Mouse (Mus musculus): ENCODE measurements at regions not wholly inside any gene's neighbourhood (a gene's known extent, or its start where the extent isn't known, plus 50 kb on each side); places are given as distances from the start of the nearest gene placed in this dataset.

DNA sequence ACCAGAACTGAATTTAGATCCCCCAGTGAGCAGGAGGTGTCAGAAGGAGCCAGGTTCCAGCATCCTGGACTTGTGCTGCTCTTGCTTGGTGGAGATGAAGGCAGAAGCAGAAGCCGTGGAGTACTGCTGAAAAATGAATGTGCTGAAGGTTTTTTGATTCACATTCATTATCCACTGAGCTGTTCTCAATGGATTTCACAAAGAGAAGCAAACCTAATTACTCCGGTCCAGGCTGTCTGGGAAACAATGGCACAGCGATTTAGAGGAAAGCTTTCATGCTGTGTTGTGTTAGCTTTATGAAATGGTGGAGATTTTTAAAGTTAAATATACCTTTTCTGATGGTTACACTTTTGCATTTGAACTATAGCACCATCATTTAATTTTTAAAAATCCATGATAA is 535.3 kb upstream of the Adgrl3 start:
- no peak overlapping the region for H3K4me2 ChIP-seq (replicated peaks)
- H3K4me1 ChIP-seq (replicated peaks) = no peaks in the 10 kb centered on the region; the same call in 1 of the 2 replicates
- no peak overlapping the region for H3K9ac ChIP-seq (replicated peaks)
- 17% methylated on average over 3 of the region's 3 CpGs for WGBS
- H3K27ac ChIP-seq = peak overlapping the region; percentile 35; the same call in 1 of the 2 replicates
- H3K27me3 ChIP-seq = no peaks in the 10 kb centered on the region
- H3K9me3 ChIP-seq = no peaks in the 10 kb centered on the region
- ATAC-seq = no peak
- no peak overlapping the region for H3K4me3 ChIP-seq (replicated peaks)
- H3K36me3 ChIP-seq = no peaks in the 10 kb centered on the region

DNA sequence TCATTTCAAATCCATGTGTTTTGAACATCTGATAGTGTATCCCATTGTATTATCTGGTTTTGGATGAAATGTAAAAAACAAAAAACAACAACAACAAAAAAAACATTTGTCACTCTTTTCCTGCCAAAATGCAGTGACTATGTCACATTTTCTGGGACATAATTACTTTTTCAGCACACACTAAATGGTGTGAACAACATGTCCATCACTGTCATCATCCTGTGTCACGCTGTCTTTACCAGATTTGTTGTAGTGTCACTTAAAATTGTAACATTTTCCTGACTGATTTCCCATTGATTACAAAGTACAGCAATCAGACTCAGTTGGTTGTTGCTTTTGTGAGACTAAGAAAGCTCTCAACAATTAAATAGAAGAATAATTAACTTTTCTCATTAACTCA is 531.6 kb upstream of the Adgrl3 start:
- Histone ChIP-seq H3K27ac (no peak overlapping the region), H3K9ac (replicated peaks) (no peak overlapping the region), H3K4me1 (replicated peaks) (no peaks in the 10 kb centered on the region; the same call in 1 of the 2 replicates), H3K9me3 (no peaks in the 10 kb centered on the region), H3K4me3 (replicated peaks) (no peak overlapping the region), H3K27me3 (no peaks in the 10 kb centered on the region), H3K36me3 (no peaks in the 10 kb centered on the region), H3K4me2 (replicated peaks) (no peak overlapping the region)
- 82% methylated on average over 1 of the region's 1 CpGs for WGBS
- no peak for ATAC-seq

DNA sequence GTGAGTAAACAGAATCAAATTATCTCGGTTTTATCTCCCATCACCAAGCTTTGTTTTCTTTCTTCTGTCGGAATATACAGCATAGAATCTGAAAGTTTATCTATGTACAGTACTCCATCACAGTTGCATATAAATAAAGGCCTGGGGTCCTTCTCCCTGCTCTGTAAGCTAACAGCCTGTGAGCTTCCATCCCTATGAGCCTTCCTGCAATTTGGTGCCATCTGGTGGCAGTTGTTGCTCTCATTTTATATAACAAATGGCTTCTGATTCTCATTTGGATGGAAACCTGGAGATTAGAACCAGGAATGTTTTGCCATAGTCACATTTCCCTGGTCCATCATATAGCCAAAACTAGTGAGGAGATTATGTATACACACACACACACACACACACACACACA is 511.3 kb upstream of the Adgrl3 start:
- WGBS = 28% methylated on average over 2 of the region's 2 CpGs

GRCm38 (mm10) chr5:80539997-80540396 is 479.9 kb upstream of the Adgrl3 start:
- H3K9ac ChIP-seq (replicated peaks) = no peak overlapping the region
- no peaks in the 10 kb centered on the region for H3K36me3 ChIP-seq
- no peak overlapping the region for H3K27ac ChIP-seq
- H3K4me1 ChIP-seq (replicated peaks) = no peaks in the 10 kb centered on the region
- no peak for ATAC-seq
- no peaks in the 10 kb centered on the region for H3K27me3 ChIP-seq
- no peak overlapping the region for H3K4me3 ChIP-seq (replicated peaks)
- 75% methylated on average over 1 of the region's 1 CpGs for WGBS
- no peak overlapping the region for H3K4me2 ChIP-seq (replicated peaks)
- no peaks in the 10 kb centered on the region for H3K9me3 ChIP-seq

More for the DNA sequence above, 511.3 kb upstream of the Adgrl3 start:
- Histone ChIP-seq H3K4me1 (replicated peaks) (no peaks in the 10 kb centered on the region), H3K4me2 (replicated peaks) (no peak overlapping the region), H3K36me3 (no peaks in the 10 kb centered on the region), H3K27ac (no peak overlapping the region), H3K9ac (replicated peaks) (no peak overlapping the region), H3K9me3 (no peaks in the 10 kb centered on the region), H3K27me3 (no peaks in the 10 kb centered on the region), H3K4me3 (replicated peaks) (no peak overlapping the region)
- peak; percentile 73; the same call in 1 of the 2 replicates for ATAC-seq

- 84% methylated on average over 7 of the region's 7 CpGs for WGBS
- no peak for ATAC-seq
- H3K4me2 ChIP-seq (replicated peaks) = no peak overlapping the region
- no peaks in the 10 kb centered on the region for H3K9me3 ChIP-seq
- no peak overlapping the region for H3K9ac ChIP-seq (replicated peaks)
- no peak overlapping the region for H3K4me3 ChIP-seq (replicated peaks)
- no peaks in the 10 kb centered on the region for H3K36me3 ChIP-seq
- H3K27me3 ChIP-seq = no peaks in the 10 kb centered on the region
- no peaks in the 10 kb centered on the region for H3K4me1 ChIP-seq (replicated peaks)
- H3K27ac ChIP-seq = no peak overlapping the region
Measured at GRCm38 (mm10) chr5:80551673-80552072, 468.3 kb upstream of the Adgrl3 start.

DNA sequence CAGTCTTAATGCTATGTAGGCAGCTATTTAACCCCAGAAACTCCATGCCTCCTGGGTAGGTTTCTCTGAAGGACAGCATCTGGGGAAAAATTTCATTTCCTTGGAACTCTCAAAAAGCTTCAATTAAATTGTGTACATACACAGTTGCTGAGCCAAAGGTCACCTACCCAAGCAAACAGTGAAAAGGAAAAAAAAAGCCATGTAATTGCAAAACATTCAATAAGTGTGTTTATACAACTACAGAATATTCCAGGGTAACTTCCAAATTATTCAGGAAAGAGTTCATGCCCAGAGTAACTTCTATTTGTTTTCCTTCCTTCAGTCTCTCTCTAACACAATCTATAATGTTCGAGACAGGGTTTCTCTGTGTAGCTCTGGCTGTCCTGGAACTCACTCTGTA is 441.2 kb upstream of the Adgrl3 start:
- ATAC-seq = no peak
- no peaks in the 10 kb centered on the region for H3K27me3 ChIP-seq
- no peak overlapping the region for H3K4me2 ChIP-seq (replicated peaks)
- no peak overlapping the region for H3K4me3 ChIP-seq (replicated peaks)
- no peaks in the 10 kb centered on the region for H3K9me3 ChIP-seq
- no peak overlapping the region for H3K27ac ChIP-seq
- H3K4me1 ChIP-seq (replicated peaks) = no peaks in the 10 kb centered on the region
- no peaks in the 10 kb centered on the region for H3K36me3 ChIP-seq
- no peak overlapping the region for H3K9ac ChIP-seq (replicated peaks)
- 81% methylated on average over 1 of the region's 1 CpGs for WGBS

DNA sequence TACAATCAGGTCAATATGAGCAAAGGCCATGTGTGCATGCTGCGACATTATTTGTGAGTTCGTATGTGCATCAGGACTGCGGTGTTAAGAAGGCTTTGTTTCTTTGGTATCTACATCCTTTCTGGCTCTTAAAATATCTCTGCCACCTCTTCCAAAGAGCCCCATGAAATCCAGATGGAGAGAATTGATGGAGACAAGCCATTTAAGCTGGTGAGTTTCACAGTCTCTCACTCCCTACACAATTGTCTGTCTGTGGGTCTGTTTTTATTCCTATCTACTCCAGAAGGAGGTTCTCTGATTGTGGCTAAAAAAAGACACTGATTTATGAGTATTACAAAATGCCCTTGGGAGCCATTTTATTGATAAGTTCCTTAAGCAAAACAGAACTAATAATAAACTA is 408.4 kb upstream of the Adgrl3 start:
- Histone ChIP-seq H3K27me3 (no peaks in the 10 kb centered on the region), H3K27ac (no peak overlapping the region), H3K9ac (replicated peaks) (no peak overlapping the region), H3K4me3 (replicated peaks) (no peak overlapping the region), H3K36me3 (no peaks in the 10 kb centered on the region), H3K4me1 (replicated peaks) (no peaks in the 10 kb centered on the region), H3K4me2 (replicated peaks) (no peak overlapping the region), H3K9me3 (no peaks in the 10 kb centered on the region)
- WGBS = 98% methylated on average over 3 of the region's 3 CpGs
- no peak for ATAC-seq

- no peak for ATAC-seq
- Histone ChIP-seq H3K9ac (replicated peaks) (no peak overlapping the region), H3K4me2 (replicated peaks) (no peak overlapping the region), H3K9me3 (no peaks in the 10 kb centered on the region), H3K4me1 (replicated peaks) (no peaks in the 10 kb centered on the region), H3K27ac (no peak overlapping the region), H3K4me3 (replicated peaks) (no peak overlapping the region), H3K36me3 (no peaks in the 10 kb centered on the region), H3K27me3 (no peaks in the 10 kb centered on the region)
- 70% methylated on average over 3 of the region's 3 CpGs for WGBS
Measured at GRCm38 (mm10) chr5:80627225-80627624, 392.7 kb upstream of the Adgrl3 start.

- no peak overlapping the region for H3K4me2 ChIP-seq (replicated peaks)
- no peak overlapping the region for H3K9ac ChIP-seq (replicated peaks)
- no peak for ATAC-seq
- no peaks in the 10 kb centered on the region for H3K27me3 ChIP-seq
- no peak overlapping the region for H3K27ac ChIP-seq
- H3K4me1 ChIP-seq (replicated peaks) = no peaks in the 10 kb centered on the region
- WGBS = 82% methylated on average over 5 of the region's 5 CpGs
- H3K9me3 ChIP-seq = no peaks in the 10 kb centered on the region
- no peaks in the 10 kb centered on the region for H3K36me3 ChIP-seq
- no peak overlapping the region for H3K4me3 ChIP-seq (replicated peaks)
Measured at GRCm38 (mm10) chr5:80659043-80659442, 360.9 kb upstream of the Adgrl3 start.

DNA sequence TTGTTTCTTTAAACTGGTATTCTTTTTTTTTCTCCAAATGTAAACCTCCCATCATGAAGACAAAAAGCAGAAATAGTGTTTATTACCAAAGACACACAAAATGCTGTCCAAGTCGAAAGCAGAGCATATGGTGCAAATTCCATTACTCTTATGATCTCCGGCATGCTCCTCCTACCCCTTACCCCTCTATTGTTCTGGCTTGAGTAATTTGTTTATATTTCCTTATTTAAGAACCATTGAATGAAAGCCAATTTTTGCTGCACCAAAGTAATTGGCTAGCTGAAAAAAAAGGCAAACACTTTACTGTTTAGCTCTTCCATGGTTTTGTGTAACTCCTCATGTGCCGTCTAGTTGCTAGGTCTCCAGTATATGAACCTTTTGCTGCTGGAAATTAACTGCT is 360.4 kb upstream of the Adgrl3 start:
- no peaks in the 10 kb centered on the region for H3K4me1 ChIP-seq (replicated peaks)
- H3K27ac ChIP-seq = no peak overlapping the region
- no peak overlapping the region for H3K9ac ChIP-seq (replicated peaks)
- no peaks in the 10 kb centered on the region for H3K27me3 ChIP-seq
- H3K36me3 ChIP-seq = no peaks in the 10 kb centered on the region
- no peak overlapping the region for H3K4me2 ChIP-seq (replicated peaks)
- ATAC-seq = no peak
- WGBS = 74% methylated on average over 3 of the region's 3 CpGs
- H3K4me3 ChIP-seq (replicated peaks) = no peak overlapping the region
- no peaks in the 10 kb centered on the region for H3K9me3 ChIP-seq

DNA sequence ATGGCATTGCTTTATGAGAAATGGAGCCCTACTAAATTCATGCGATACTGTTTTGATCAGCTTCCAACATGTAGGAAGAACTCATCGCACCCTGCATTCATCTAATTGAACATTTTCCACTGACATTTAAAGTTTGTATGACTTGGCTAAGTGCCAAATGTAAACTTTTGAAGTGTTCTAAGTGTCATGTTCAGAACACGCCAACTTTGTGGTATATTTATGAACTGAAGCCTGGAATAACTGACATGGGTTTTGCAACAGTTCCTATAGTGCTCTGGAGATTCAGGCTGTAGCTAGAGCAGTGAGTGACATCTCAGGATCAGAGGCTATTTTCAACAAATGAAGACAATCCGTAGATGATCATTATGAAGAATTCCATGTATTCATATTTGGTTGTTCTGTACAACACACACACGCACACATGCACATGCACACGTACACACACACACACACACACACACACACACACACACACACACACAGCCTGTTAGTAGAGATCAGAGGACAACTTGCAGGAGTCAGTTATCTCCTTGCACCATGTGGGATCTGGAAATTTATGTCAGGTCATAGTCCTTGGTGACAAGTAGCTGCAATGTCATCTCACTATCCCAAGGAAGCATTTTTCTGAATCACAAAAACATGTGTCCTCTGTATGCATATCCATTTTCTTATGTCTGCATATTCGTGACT is 349.5 kb upstream of the Adgrl3 start:
- Histone ChIP-seq H3K4me2 (replicated peaks) (no peak overlapping the region), H3K9ac (replicated peaks) (no peak overlapping the region), H3K4me3 (replicated peaks) (no peak overlapping the region), H3K4me1 (replicated peaks) (no peaks in the 10 kb centered on the region), H3K27me3 (no peaks in the 10 kb centered on the region), H3K9me3 (no peaks in the 10 kb centered on the region), H3K27ac (no peak overlapping the region), H3K36me3 (no peaks in the 10 kb centered on the region)
- ATAC-seq = no peak
- 87% methylated on average over 7 of the region's 7 CpGs for WGBS

GRCm38 (mm10) chr5:80683431-80683830 is 336.5 kb upstream of the Adgrl3 start:
- Histone ChIP-seq H3K9ac (replicated peaks) (no peak overlapping the region), H3K9me3 (no peaks in the 10 kb centered on the region), H3K4me2 (replicated peaks) (no peak overlapping the region), H3K36me3 (no peaks in the 10 kb centered on the region), H3K4me1 (replicated peaks) (no peaks in the 10 kb centered on the region), H3K27me3 (no peaks in the 10 kb centered on the region), H3K27ac (no peak overlapping the region), H3K4me3 (replicated peaks) (no peak overlapping the region)
- 55% methylated on average over 2 of the region's 2 CpGs for WGBS
- ATAC-seq = no peak

GRCm38 (mm10) chr5:80700848-80701247 is 319.1 kb upstream of the Adgrl3 start:
- Histone ChIP-seq H3K9me3 (no peaks in the 10 kb centered on the region), H3K9ac (replicated peaks) (no peak overlapping the region), H3K27ac (no peak overlapping the region), H3K4me2 (replicated peaks) (no peak overlapping the region), H3K36me3 (no peaks in the 10 kb centered on the region), H3K4me3 (replicated peaks) (no peak overlapping the region), H3K27me3 (no peaks in the 10 kb centered on the region), H3K4me1 (replicated peaks) (no peaks in the 10 kb centered on the region)
- 94% methylated on average over 2 of the region's 2 CpGs for WGBS
- ATAC-seq = no peak

All from midbrain, embryonic 13.5 days (tissue).